Mouse (Mus musculus) embryonic facial prominence, embryonic 11.5 days (tissue): Measurements from ENCODE around the gene Taf1c. TPM values are rescaled to one million over a fixed set of nuclear protein-coding genes. Genes with fewer than 3 reads are reported as not detected.

Experiments used
- ATAC-seq: fragments of 200-750 bp; cut with Nextera tagmentation; replicated peaks from 2 replicates; pipeline ENCODE4 v1.8.0; 2017; ENCODE audit warnings: low read depth; ENCODE audit not compliant: insufficient number of reproducible peaks, low FRiP score, low TSS enrichment
- DNase-seq: peaks from one replicate; pipeline ENCODE4 v3.0.0-alpha.2; 2015; ENCODE audit warnings: low spot score
- H3K27ac ChIP-seq: fragments of 300-500 bp; sonication (generic); replicated peaks from 2 replicates; pipeline ENCODE4 v1.5.1; 2014; ENCODE audit warnings: mild to moderate bottlenecking, low read depth, low read length, control low read depth
- H3K27me3 ChIP-seq: fragments of 300-500 bp; sonication (generic); 2 replicates; pipeline ENCODE4 v1.6.1; 2014; ENCODE audit warnings: mild to moderate bottlenecking, low read length, moderate library complexity, mixed read lengths; ENCODE audit not compliant: control insufficient read depth, insufficient read depth
- H3K36me3 ChIP-seq: fragments of 300-500 bp; sonication (generic); replicated peaks from 2 replicates; pipeline ENCODE4 v1.6.1; 2014; ENCODE audit warnings: low read depth, mild to moderate bottlenecking, low read length, moderate library complexity, mixed read lengths; ENCODE audit not compliant: control insufficient read depth, insufficient read depth
- H3K4me1 ChIP-seq: fragments of 300-500 bp; sonication (generic); 2 replicates; pipeline ENCODE4 v1.6.1; 2014; ENCODE audit warnings: low read length, mixed read lengths; ENCODE audit not compliant: control insufficient read depth, insufficient read depth
- H3K4me2 ChIP-seq: fragments of 300-500 bp; sonication (generic); 2 replicates; pipeline ENCODE4 v1.6.1; 2014; ENCODE audit warnings: low read depth, mild to moderate bottlenecking, control low read depth, low read length, moderate library complexity
- H3K4me3 ChIP-seq: fragments of 300-500 bp; sonication (generic); 2 replicates; pipeline ENCODE4 v1.5.1; 2014; ENCODE audit warnings: low read depth, low read length, control low read depth
- H3K9ac ChIP-seq: fragments of 300-500 bp; sonication (generic); replicated peaks from 2 replicates; pipeline ENCODE4 v1.6.1; 2014; ENCODE audit warnings: mild to moderate bottlenecking, control low read depth, low read length
- H3K9me3 ChIP-seq: fragments of 300-500 bp; sonication (generic); replicated peaks from 2 replicates; pipeline ENCODE4 v1.6.1; 2016; ENCODE audit warnings: mild to moderate bottlenecking, low read length, inconsistent platforms, mixed read lengths; ENCODE audit not compliant: control insufficient read depth
- WGBS: fragments of 180-500 bp; shearing (Covaris S2); extraction: QIAGEN DNeasy Blood & Tissue Kit; methylation state at CpG from one replicate; pipeline ENCODE4 v1.1.7; 2014; 5-methylcytosine and 5-hydroxymethylcytosine counted together
- polyA plus RNA-seq: library from polyadenylated mRNA; unstranded; fragments of >200 nt; fragmentation: Nextera tagmentation; extraction: Ambion mirVana; gene quantifications from 2 replicates; pipeline ENCODE4 v1.2.1, GENCODE M21; 2014

The Taf1c gene
- polyA plus RNA-seq, 1 experiment from 2014 or later: 10.3 TPM

DNA sequence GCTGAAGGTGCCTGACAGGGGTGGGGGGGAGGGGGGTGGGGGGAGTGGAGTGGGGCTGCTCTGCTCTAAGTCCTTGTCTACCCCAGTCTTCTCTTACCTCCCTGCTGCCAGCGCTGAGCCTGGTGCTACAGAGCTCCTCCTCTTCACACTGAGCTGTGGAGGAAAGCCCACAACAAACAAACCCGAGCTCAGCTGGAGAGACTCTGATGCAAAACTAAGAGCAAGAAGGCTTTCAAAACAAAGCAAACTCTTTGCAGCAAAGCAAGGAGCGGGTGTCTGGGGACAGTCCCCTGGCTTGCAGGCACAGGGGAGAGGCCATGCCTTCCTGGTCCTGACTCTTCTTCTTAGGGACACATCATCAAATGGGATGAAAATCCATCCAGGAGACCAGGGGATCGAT lies 35.1 kb downstream of the Taf1c start:
- Histone ChIP-seq H3K4me3 (no peak overlapping the region), H3K9ac (no peak overlapping the region), H3K4me2 (no peak overlapping the region), H3K9me3 (no peaks in the 10 kb centered on the region), H3K36me3 (no peaks in the 10 kb centered on the region), H3K27me3 (0 out of 2 replicates have a peak, but pooled peaks cover 2% of the 10 kb centered on the region), H3K4me1 (peaks cover 3% of the 10 kb centered on the region; the same call in 1 of the 2 replicates), H3K27ac (no peak overlapping the region)
- WGBS: 28% methylated on average over 4 of the region's 4 CpGs
- DNase-seq: no peak
- ATAC-seq: no peak

DNA sequence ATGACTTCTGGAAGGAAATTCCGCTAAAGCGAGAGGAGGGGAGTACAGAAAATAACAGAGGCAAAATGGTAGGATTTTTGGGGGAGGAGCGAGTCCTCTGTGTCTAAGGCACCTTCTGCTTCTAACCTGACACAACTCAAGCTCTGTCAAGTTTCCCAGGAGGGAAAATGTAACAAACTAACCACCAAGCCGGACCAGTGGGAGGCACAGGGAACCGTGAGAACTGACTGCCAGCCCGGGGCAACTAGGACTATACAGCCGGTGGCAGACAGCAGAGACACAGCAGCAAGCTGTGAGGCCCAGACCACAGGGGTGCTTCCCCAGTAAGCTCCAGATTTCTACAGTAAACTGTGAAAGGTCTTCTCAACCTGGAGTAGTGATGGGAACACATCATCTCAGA lies 36.1 kb downstream of the Taf1c start:
- WGBS: 60% methylated on average over 7 of the region's 7 CpGs
- no peaks in the 10 kb centered on the region; the same call in 1 of the 2 replicates for H3K36me3 ChIP-seq
- no peak overlapping the region for H3K4me2 ChIP-seq
- DNase-seq (no peak), ATAC-seq (no peak)
- H3K27me3 ChIP-seq: no peaks in the 10 kb centered on the region
- H3K27ac ChIP-seq: no peak overlapping the region
- no peaks in the 10 kb centered on the region for H3K9me3 ChIP-seq
- no peak overlapping the region for H3K9ac ChIP-seq
- H3K4me1 ChIP-seq: peaks cover under 1% of the 10 kb centered on the region; the same call in 1 of the 2 replicates
- no peak overlapping the region for H3K4me3 ChIP-seq

DNA sequence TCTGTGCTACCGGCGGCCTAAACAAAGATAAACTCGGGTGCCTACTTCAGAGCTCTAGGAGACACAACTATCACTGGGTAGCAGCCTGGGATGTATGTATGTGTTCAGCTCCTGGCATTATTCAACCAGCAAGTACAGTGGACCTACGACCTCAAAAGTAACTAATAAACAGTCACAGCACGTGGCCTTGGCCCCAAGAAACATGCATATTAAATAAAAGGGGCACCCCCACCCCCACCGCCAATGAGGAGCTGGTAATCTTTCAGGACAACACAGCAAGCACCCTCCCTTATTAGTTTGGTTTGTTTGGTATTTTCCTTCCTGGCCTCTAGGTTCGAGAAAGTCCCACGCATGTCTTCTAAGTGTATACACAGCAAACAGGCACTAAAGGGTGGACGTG lies 36.8 kb downstream of the Taf1c start:
- no peak overlapping the region for H3K9ac ChIP-seq
- 86% methylated on average over 9 of the region's 9 CpGs for WGBS
- DNase-seq (no peak), ATAC-seq (no peak)
- H3K4me2 ChIP-seq: no peak overlapping the region
- peaks cover 2% of the 10 kb centered on the region for H3K36me3 ChIP-seq
- H3K9me3 ChIP-seq: no peaks in the 10 kb centered on the region
- H3K4me1 ChIP-seq: no peaks in the 10 kb centered on the region
- H3K27me3 ChIP-seq: no peaks in the 10 kb centered on the region
- no peak overlapping the region for H3K27ac ChIP-seq
- no peak overlapping the region for H3K4me3 ChIP-seq

DNA sequence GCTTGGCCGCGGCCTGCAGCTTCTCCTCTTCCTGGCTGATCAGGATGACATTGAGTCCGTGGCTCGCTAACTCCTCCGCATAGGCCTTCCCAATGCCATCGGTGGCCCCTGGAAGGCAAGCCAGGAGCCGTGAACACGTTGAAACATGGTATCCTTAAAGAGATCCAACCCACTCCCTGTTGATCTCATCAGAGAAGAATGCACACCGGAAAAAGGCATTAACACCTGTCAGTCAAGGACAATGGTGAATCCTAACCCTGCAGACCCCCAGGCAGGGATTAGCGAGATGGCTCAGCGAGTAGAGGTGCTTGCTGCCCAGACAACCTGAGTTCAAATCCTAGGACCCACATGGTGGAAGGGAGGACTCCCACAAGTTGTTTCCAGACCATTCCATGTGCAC lies 38.7 kb downstream of the Taf1c start:
- Histone ChIP-seq H3K27me3 (no peaks in the 10 kb centered on the region), H3K9ac (no peak overlapping the region), H3K27ac (no peak overlapping the region), H3K4me2 (no peak overlapping the region), H3K4me3 (no peak overlapping the region), H3K4me1 (no peaks in the 10 kb centered on the region), H3K9me3 (no peaks in the 10 kb centered on the region), H3K36me3 (peaks cover 2% of the 10 kb centered on the region)
- WGBS: 80% methylated on average over 11 of the region's 11 CpGs
- ATAC-seq (no peak), DNase-seq (no peak)

DNA sequence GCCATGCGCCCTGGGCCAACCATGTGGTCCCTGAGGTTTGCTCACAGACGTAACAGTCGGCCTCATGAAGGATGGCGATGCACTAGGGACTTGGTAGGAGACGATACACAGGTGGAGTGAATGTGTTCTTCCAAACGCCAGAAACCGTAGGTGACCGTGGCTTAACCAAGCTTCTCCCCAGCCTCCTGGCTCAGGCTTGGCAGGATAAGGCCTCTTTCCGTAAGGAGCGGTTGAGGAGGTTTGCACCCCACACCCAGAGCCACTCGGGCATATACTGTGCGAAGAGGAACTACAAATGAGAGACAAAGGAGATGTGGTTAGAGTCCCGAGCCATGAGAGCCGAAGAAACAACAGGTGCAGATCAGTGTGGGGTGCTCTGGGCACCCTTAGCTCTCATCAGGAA lies 41.2 kb downstream of the Taf1c start:
- DNase-seq (no peak), ATAC-seq (no peak)
- Histone ChIP-seq H3K27ac (no peak overlapping the region), H3K9me3 (no peaks in the 10 kb centered on the region), H3K4me2 (no peak overlapping the region), H3K9ac (no peak overlapping the region), H3K27me3 (no peaks in the 10 kb centered on the region), H3K36me3 (peaks cover 2% of the 10 kb centered on the region), H3K4me3 (no peak overlapping the region), H3K4me1 (no peaks in the 10 kb centered on the region)
- WGBS: 95% methylated on average over 14 of the region's 14 CpGs

DNA sequence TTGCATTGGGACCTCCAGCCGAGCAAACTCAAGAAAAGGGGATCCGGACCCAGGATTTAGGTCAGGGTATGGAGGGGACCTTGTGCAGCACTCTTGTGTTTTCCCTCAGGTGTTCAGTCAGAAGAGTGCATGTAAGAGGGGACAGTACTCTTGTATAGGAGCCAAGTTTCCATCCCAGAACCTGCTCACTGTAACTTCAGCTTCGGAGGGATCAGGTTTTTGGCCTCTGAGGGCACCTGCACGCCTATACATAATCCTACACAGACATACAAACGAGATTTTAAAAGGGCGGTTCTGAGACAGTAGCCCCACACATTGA lies 45.7 kb downstream of the Taf1c start:
- Histone ChIP-seq H3K4me1 (no peaks in the 10 kb centered on the region), H3K4me2 (no peak overlapping the region), H3K4me3 (no peak overlapping the region), H3K36me3 (peaks cover 2% of the 10 kb centered on the region), H3K27me3 (no peaks in the 10 kb centered on the region), H3K9me3 (no peaks in the 10 kb centered on the region), H3K9ac (no peak overlapping the region), H3K27ac (no peak overlapping the region)
- ATAC-seq (no peak), DNase-seq (no peak)
- WGBS: 85% methylated on average over 6 of the region's 6 CpGs

DNA sequence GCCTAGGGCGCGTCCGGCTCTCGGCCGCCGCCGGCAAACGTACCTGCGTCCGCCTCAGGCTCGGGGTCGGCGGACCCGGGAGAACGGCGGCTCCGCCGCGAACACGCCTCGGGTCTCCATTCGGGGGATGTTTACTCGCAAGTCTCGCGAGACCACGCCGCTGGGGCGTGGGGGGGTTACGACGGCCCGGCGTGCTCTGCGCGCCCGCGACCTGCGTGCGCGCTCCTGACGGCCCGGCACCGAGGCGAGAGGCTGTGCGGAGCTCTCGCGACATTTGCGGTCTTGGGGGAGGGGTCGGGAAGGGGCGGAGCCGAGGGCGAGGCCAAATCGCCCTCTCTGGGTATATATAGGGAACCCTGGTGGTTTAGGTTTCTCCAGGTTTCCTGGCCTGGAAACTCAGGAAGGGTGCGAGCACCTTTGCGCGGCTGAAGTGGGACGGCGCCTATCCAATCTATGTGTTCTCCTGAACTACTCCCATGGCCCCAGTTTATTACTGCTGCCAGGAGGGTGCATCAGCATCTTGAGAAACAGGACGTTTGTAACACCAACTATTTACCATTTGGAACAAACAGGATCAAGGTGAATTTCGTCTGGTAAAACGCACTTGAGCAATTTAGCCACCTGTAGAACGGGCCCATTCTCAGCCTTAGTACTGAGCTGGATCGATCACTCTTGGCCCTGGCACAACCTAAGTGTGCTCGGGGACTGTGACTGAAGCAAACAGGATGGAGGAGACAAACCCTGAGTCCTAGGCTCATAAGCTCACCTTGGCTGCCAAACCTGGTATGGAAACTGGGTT lies 46.2 kb downstream of the Taf1c start, which contains the start of gene Mbtps1:
Gene Mbtps1 (minus strand): TSS at position 133 of the 799 bp plus-strand sequence.
- peak within 1 kb of the TSS; percentile 60; the same call in 1 of the 2 replicates for H3K27ac ChIP-seq
- peak; percentile 98 for DNase-seq
- H3K27me3 ChIP-seq: no peaks in the 10 kb centered on the region
- peak within 1 kb of the TSS; percentile 80 for H3K4me3 ChIP-seq
- H3K9me3 ChIP-seq: no peaks in the 10 kb centered on the region
- 8% methylated on average over 56 of the region's 63 CpGs for WGBS
- H3K36me3 ChIP-seq: peaks cover 2% of the 10 kb centered on the region; the same call in 1 of the 2 replicates
- H3K4me1 ChIP-seq: no peaks in the 10 kb centered on the region
- peak; percentile 96 for ATAC-seq
- H3K4me2 ChIP-seq: peak within 1 kb of the TSS; percentile 56
- peak within 1 kb of the TSS; percentile 88 for H3K9ac ChIP-seq

DNA sequence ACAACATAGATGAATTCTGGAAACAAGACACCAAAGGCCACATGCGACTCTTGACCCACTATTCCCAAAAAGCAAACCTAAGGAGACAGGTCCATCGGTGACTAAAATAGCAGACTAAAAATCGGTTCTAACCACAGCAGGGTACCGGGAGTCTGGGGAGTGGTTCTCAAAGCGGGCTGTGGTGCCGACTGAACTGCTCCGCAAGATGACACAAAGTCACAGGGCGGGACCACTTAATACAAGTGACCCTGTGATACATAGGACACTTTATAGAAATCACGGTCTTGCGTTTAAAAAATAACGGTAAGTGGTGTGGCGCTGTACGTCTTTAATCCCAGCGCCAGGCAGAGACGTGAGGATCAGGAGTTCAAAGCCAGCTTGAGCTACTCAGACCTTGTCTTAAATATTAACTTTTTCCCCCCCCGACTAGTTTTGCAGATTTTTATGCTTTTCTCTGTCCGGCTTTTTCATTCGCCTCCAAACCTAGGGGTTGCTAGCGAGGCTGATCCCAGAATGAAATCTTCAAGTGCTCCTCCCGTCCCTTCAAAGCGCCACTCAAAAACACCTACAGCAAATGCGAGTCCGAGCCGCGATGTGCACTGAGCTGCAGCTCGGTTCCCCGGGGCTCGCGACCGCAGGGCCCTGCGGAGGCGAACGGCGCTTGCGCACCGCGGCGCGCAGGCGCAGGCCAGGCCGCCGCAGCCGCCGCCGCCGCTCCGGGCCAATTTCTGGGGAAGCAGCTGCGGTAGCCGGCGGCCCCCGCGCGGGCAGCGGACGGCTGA lies 47.0 kb downstream of the Taf1c start:
- under 1% methylated on average over 55 of the region's 55 CpGs for WGBS
- H3K27me3 ChIP-seq: no peaks in the 10 kb centered on the region
- H3K36me3 ChIP-seq: no peaks in the 10 kb centered on the region
- peak overlapping the region; percentile 80 for H3K4me3 ChIP-seq
- H3K9me3 ChIP-seq: no peaks in the 10 kb centered on the region
- peak overlapping the region; percentile 88 for H3K9ac ChIP-seq
- ATAC-seq (peak; percentile 84), DNase-seq (peak; percentile 82)
- peak overlapping the region; percentile 40 for H3K4me2 ChIP-seq
- H3K4me1 ChIP-seq: no peaks in the 10 kb centered on the region
- H3K27ac ChIP-seq: peak overlapping the region; percentile 60; the same call in 1 of the 2 replicates
